ENCODE assay signal across 9 mouse cellular contexts in genomic region chr5:21813994-21814393, GRCm38 (mm10). TPM values are rescaled to one million over a fixed set of nuclear protein-coding genes. Genes with fewer than 3 reads are reported as not detected.
DNase-seq lines count a peak whose midpoint lies in the region; ATAC-seq lines count a peak whose summit lies in the region.
"Had no signal": no experiment of that assay in that cellular context is flagged by ENCODE, and none has a peak within 500 bp of the region (broad histone marks: within the 10 kb centered on the region; RNA-seq: fewer than 3 reads in every experiment).

No protein-coding gene starts in this region.

- H3K27me3 ChIP-seq in midbrain, embryonic 10.5 days (ENCODE audit: low read depth, poor library complexity, severe bottlenecking): no peaks in the 10 kb centered on the region
- no peaks in the 10 kb centered on the region for H3K27me3 ChIP-seq in midbrain, embryonic 15.5 days (replicated peaks)
- H3K27me3 ChIP-seq: neural tube, embryonic 13.5 days had no signal

- peak; percentile 7 for DNase-seq in gastrocnemius, adult 18-20 months (ENCODE audit: low spot score)
- DNase-seq in gastrocnemius, postnatal 36 days: no peak
- peak; percentile 50 for DNase-seq in midbrain, embryonic 10.5 days (ENCODE audit: low spot score)
- peak; percentile 12 for DNase-seq in adipocyte (ENCODE audit: low spot score)
- DNase-seq in naive thymus-derived CD4-positive, alpha-beta T cell, adult 2 months (ENCODE audit: low read depth): peak; percentile 42

- H3K9ac ChIP-seq in midbrain, embryonic 15.5 days: no peak overlapping the region
- H3K9ac ChIP-seq: neural tube, embryonic 13.5 days had no signal

- 31% methylated on average over 1 of the region's 1 CpGs for WGBS in midbrain, embryonic 10.5 days
- 35% methylated on average over 1 of the region's 1 CpGs for WGBS in midbrain, embryonic 15.5 days

- H3K9me3 ChIP-seq in midbrain, embryonic 10.5 days (replicated peaks): no peaks in the 10 kb centered on the region
- H3K9me3 ChIP-seq in midbrain, embryonic 15.5 days: no peaks in the 10 kb centered on the region
- H3K9me3 ChIP-seq: neural tube, embryonic 13.5 days had no signal

- no peak for ATAC-seq in midbrain, embryonic 15.5 days (replicated peaks)
- ATAC-seq in granulocyte monocyte progenitor cell, adult 5-6 weeks (replicated peaks; ENCODE audit: poor library complexity, severe bottlenecking): peak; percentile 81
- no peak for ATAC-seq in inflammation-experienced regulatory T-cells, adult 6 months

- no peak overlapping the region for H3K27ac ChIP-seq in midbrain, embryonic 10.5 days (replicated peaks)
- H3K27ac ChIP-seq in midbrain, embryonic 15.5 days: no peak overlapping the region
- H3K27ac ChIP-seq: neural tube, embryonic 13.5 days had no signal

- H3K4me2 ChIP-seq in midbrain, embryonic 15.5 days: no peak overlapping the region
- H3K4me2 ChIP-seq: neural tube, embryonic 13.5 days had no signal

- H3K4me3 ChIP-seq in midbrain, embryonic 10.5 days: no peak overlapping the region
- no peak overlapping the region for H3K4me3 ChIP-seq in midbrain, embryonic 15.5 days
- H3K4me3 ChIP-seq: neural tube, embryonic 13.5 days had no signal

- no peaks in the 10 kb centered on the region for H3K4me1 ChIP-seq in midbrain, embryonic 10.5 days
- H3K4me1 ChIP-seq in midbrain, embryonic 15.5 days: no peaks in the 10 kb centered on the region
- H3K4me1 ChIP-seq: neural tube, embryonic 13.5 days had no signal

- H3K36me3 ChIP-seq in midbrain, embryonic 10.5 days: no peaks in the 10 kb centered on the region
- no peaks in the 10 kb centered on the region for H3K36me3 ChIP-seq in midbrain, embryonic 15.5 days (replicated peaks)
- H3K36me3 ChIP-seq: neural tube, embryonic 13.5 days had no signal

- intact Hi-C loops in gastrocnemius, postnatal 36 days (cut with DNase I): no loop called here

RNA-seq across cellular contexts. Expression of gene Psmc2, which starts 28.9 kb away (rescaled TPM):
- 100 to 1,000 TPM; 115 to 125 TPM for total RNA-seq in gastrocnemius, adult 18-20 months (2021)
- total RNA-seq in gastrocnemius, postnatal 36 days (2021): 100 to 1,000 TPM in 1 of 2 experiments, 10 to 100 TPM in 1; 95.2 to 108 TPM
- 247 and 261 TPM in 2 replicates for polyA plus RNA-seq in midbrain, embryonic 10.5 days (2016; fragmentation: Nextera tagmentation; extraction: Ambion mirVana)
- 176 and 182 TPM in 2 replicates for polyA plus RNA-seq in midbrain, embryonic 15.5 days (2015; fragmentation: Nextera tagmentation; extraction: Ambion mirVana)
- total RNA-seq in granulocyte monocyte progenitor cell, adult 5-6 weeks (2014; fragmentation: Nextera tagmentation): 77.9 and 98.3 TPM in 2 replicates
- 94.9 and 108 TPM in 2 replicates for total RNA-seq in granulocyte monocyte progenitor cell, adult 5-6 weeks (2017)
- 100 to 1,000 TPM; 141 to 170 (median 159) TPM for polyA plus RNA-seq in inflammation-experienced regulatory T-cells, adult 6 months (2017; shearing (Covaris generic))

RNA-seq across cellular contexts. Expression of gene Dnajc2, which starts 28.9 kb away (rescaled TPM):
- 10 to 100 TPM; 24.2 to 25.0 TPM for total RNA-seq in gastrocnemius, adult 18-20 months (2021)
- total RNA-seq in gastrocnemius, postnatal 36 days (2021): 10 to 100 TPM; 17.7 to 21.2 TPM
- 89.0 and 100 TPM in 2 replicates for polyA plus RNA-seq in midbrain, embryonic 10.5 days (2016; fragmentation: Nextera tagmentation; extraction: Ambion mirVana)
- 65.9 and 71.1 TPM in 2 replicates for polyA plus RNA-seq in midbrain, embryonic 15.5 days (2015; fragmentation: Nextera tagmentation; extraction: Ambion mirVana)
- 92.1 and 94.1 TPM in 2 replicates for total RNA-seq in granulocyte monocyte progenitor cell, adult 5-6 weeks (2014; fragmentation: Nextera tagmentation)
- 190 and 213 TPM in 2 replicates for total RNA-seq in granulocyte monocyte progenitor cell, adult 5-6 weeks (2017)
- polyA plus RNA-seq in inflammation-experienced regulatory T-cells, adult 6 months (2017; shearing (Covaris generic)): 10 to 100 TPM; 35.8 to 48.6 (median 41.4) TPM

RNA-seq across cellular contexts. Expression of gene Slc26a5, which starts 51.4 kb away (rescaled TPM):
- total RNA-seq in gastrocnemius, adult 18-20 months (2021): not detected
- not detected for total RNA-seq in gastrocnemius, postnatal 36 days (2021)
- polyA plus RNA-seq in midbrain, embryonic 10.5 days (2016; fragmentation: Nextera tagmentation; extraction: Ambion mirVana): 0.05 TPM in 1 of 2 replicates, not detected in the other
- 0.17 and 0.31 TPM in 2 replicates for polyA plus RNA-seq in midbrain, embryonic 15.5 days (2015; fragmentation: Nextera tagmentation; extraction: Ambion mirVana)
- not detected in 2 replicates for total RNA-seq in granulocyte monocyte progenitor cell, adult 5-6 weeks (2014; fragmentation: Nextera tagmentation)
- total RNA-seq in granulocyte monocyte progenitor cell, adult 5-6 weeks (2017): not detected in 2 replicates
- not detected for polyA plus RNA-seq in inflammation-experienced regulatory T-cells, adult 6 months (2017; shearing (Covaris generic))
- polyA plus RNA-seq: neural tube, embryonic 13.5 days had no signal

Comparison
In these comparisons a context has a peak if more than half of its experiments do, and no peak if none do; other contexts are left out.
1. DNase-seq: peak in gastrocnemius, adult 18-20 months (single experiment), midbrain, embryonic 10.5 days (single experiment), adipocyte (single experiment) and naive thymus-derived CD4-positive, alpha-beta T cell, adult 2 months (single experiment); none in gastrocnemius, postnatal 36 days (0 of 2).